Comparison of ENCODE assay signal across 15 mouse cellular contexts in the genomic region with DNA sequence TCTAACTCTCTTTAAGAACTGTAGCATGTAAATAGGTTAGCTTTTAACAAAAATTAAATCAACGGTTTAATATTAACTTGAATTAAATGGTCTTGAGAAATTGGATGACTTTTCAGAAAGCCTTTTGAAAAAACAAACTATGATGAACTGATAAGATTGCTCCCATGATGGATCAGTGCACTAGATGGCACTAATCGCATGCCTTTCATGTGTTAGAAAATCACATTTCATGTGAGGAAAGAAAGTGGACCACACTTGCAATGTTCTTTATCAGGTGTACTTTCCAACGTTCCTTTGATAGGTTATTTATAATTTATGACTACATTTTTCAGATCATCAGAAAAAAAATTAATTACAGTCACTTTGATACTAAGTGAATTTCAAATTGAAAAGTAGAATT.
DNase-seq lines count a peak whose midpoint lies in the region; ATAC-seq and TF ChIP-seq lines count a peak whose summit lies in the region.
"Had no signal": no experiment of that assay in that cellular context is flagged by ENCODE, and none has a peak within 500 bp of the region (broad histone marks: within the 10 kb centered on the region; RNA-seq: fewer than 3 reads in every experiment).

No protein-coding gene starts in this region.

- H3K4me3 ChIP-seq in layer of hippocampus, adult 2 months = no peak overlapping the region
- H3K4me3 ChIP-seq: hindbrain, embryonic 13.5 days; limb, embryonic 10.5 days had no signal

- no peak for ATAC-seq in frontal cortex, adult (ENCODE audit: low TSS enrichment)

- peak; percentile 80 for TF ChIP-seq CTCF in layer of hippocampus, adult 2 months (conservative IDR thresholded peaks at IDR 0.05)

- DNase-seq in cerebellum, postnatal 14 days = peak; percentile 28 to 40
- DNase-seq in cerebellum, adult 11 months = no peak
- peak in 1 of 2 experiments; percentile 7 for DNase-seq in layer of hippocampus, adult 2 months (ENCODE audit: low spot score in 2 of 2)
- DNase-seq in layer of hippocampus, postnatal 36 days = no peak
- peak; percentile 20 for DNase-seq in 3T3-L1 (ENCODE audit: low read depth, low spot score)
- peak; percentile 24 for DNase-seq in brain, adult 2 months (ENCODE audit: low read depth, low spot score)
- no peak for DNase-seq in heart, postnatal 4 days
- DNase-seq: adrenal gland, postnatal 25 days; B cell, adult 2 months; cerebellum, adult 9-11 months; lung, adult 2 months; thymus, adult 18-20 months had no signal

- no peak overlapping the region for H3K27ac ChIP-seq in layer of hippocampus, adult 2 months
- H3K27ac ChIP-seq: hindbrain, embryonic 13.5 days; limb, embryonic 10.5 days had no signal

Comparison
In these comparisons a context has a peak if more than half of its experiments do, and no peak if none do; other contexts are left out.
1. DNase-seq: peak in cerebellum, postnatal 14 days (2 of 2), 3T3-L1 (single experiment) and brain, adult 2 months (single experiment); none in cerebellum, adult 11 months (single experiment), layer of hippocampus, postnatal 36 days (0 of 2) and heart, postnatal 4 days (single experiment).